Mouse (Mus musculus) MEL (cell line): ENCODE data around the gene Hira. TPM values are rescaled to one million over a fixed set of nuclear protein-coding genes. Genes with fewer than 3 reads are reported as not detected.

Source experiments
- DNase-seq: peaks from one replicate; pipeline ENCODE4 v3.0.0; 2011; ENCODE audit warnings: low read depth, low spot score
- H3K27ac ChIP-seq: 2 replicates; pipeline ENCODE4 v1.5.1; 2012; ENCODE audit warnings: low read depth, mild to moderate bottlenecking, control low read depth, low read length, moderate library complexity; ENCODE audit not compliant: control insufficient read depth
- H3K27me3 ChIP-seq, 2 experiments: fragments of 150-350 bp in 1 of 2; sonication (generic) in 1 of 2; 2 replicates each; pipeline ENCODE4 v1.6.1; 2012; ENCODE audit warnings: low read length in 2 of 2, mild to moderate bottlenecking in 2 of 2, improper control_type of control experiment in 1 of 2, moderate library complexity in 1 of 2; ENCODE audit not compliant: insufficient read depth in 2 of 2, control insufficient read depth in 1 of 2
- H3K36me3 ChIP-seq, 2 experiments: 2 replicates each; pipeline ENCODE4 v1.6.1; 2012 to 2014; ENCODE audit warnings: low read length in 2 of 2, improper control_type of control experiment in 1 of 2, inconsistent platforms in 1 of 2, mild to moderate bottlenecking in 1 of 2; ENCODE audit not compliant: insufficient read depth in 2 of 2, control insufficient read depth in 1 of 2
- H3K4me1 ChIP-seq, 2 experiments: fragments of 150-350 bp in 1 of 2; sonication (generic) in 1 of 2; 2 replicates each; pipeline ENCODE4 v1.6.1; 2012; ENCODE audit warnings: low read length in 2 of 2, improper control_type of control experiment in 1 of 2, mild to moderate bottlenecking in 1 of 2; ENCODE audit not compliant: insufficient read depth in 2 of 2, control insufficient read depth in 1 of 2
- H3K4me3 ChIP-seq, 2 experiments: fragments of 150-350 bp in 1 of 2; sonication (generic) in 1 of 2; 2 replicates each; pipeline ENCODE4 v1.5.1; 2012; ENCODE audit warnings: low read depth in 2 of 2, low read length in 2 of 2, mild to moderate bottlenecking in 2 of 2, moderate library complexity in 2 of 2, control low read depth in 1 of 2, improper control_type of control experiment in 1 of 2; ENCODE audit not compliant: control insufficient read depth in 1 of 2, insufficient read depth in 1 of 2
- H3K79me2 ChIP-seq: 2 replicates; pipeline ENCODE4 v1.6.1; 2012; ENCODE audit warnings: mild to moderate bottlenecking, low read length, moderate library complexity; ENCODE audit not compliant: control insufficient read depth, poor library complexity, insufficient read depth
- H3K9ac ChIP-seq: 2 replicates; pipeline ENCODE4 v1.6.1; 2012; ENCODE audit warnings: low read depth, mild to moderate bottlenecking, control low read depth, low read length, moderate library complexity; ENCODE audit not compliant: control insufficient read depth, poor library complexity, severe bottlenecking
- H3K9me3 ChIP-seq: fragments of 150-350 bp; sonication (generic); replicated peaks from 2 replicates; pipeline ENCODE4 v1.6.1; 2012; ENCODE audit warnings: mild to moderate bottlenecking, low read length, improper control_type of control experiment, moderate library complexity; ENCODE audit not compliant: insufficient read depth
- BHLHE40 ChIP-seq: IDR thresholded peaks from 2 replicates; pipeline ENCODE4 v1.6.1; 2012; ENCODE audit warnings: low read depth, mild to moderate bottlenecking, inconsistent platforms, low read length, improper control_type of control experiment, borderline replicate concordance
- CHD1 ChIP-seq: IDR thresholded peaks from 2 replicates; pipeline ENCODE4 v1.6.1; 2012; ENCODE audit warnings: low read depth, mild to moderate bottlenecking, inconsistent platforms, low read length, improper control_type of control experiment
- CHD2 ChIP-seq: IDR thresholded peaks from 2 replicates; pipeline ENCODE4 v1.6.1; 2011; ENCODE audit warnings: low read length, improper control_type of control experiment
- CTCF ChIP-seq, 3 experiments: IDR thresholded peaks in 2 of 3; conservative IDR thresholded peaks in 1 of 3; 2 replicates each; pipeline ENCODE4 v1.5.1; 2011 to 2012; ENCODE audit warnings: low read length in 3 of 3, low read depth in 2 of 3, mild to moderate bottlenecking in 2 of 3, improper control_type of control experiment in 1 of 3, inconsistent platforms in 1 of 3, mixed read lengths in 1 of 3, moderate library complexity in 1 of 3; ENCODE audit not compliant: control insufficient read depth in 1 of 3, insufficient read depth in 1 of 3, poor library complexity in 1 of 3, severe bottlenecking in 1 of 3
- EP300 ChIP-seq, 2 experiments: IDR thresholded peaks; 2 replicates each; pipeline ENCODE4 v1.6.1; 2011; ENCODE audit warnings: improper control_type of control experiment in 2 of 2, low read length in 2 of 2, low read depth in 1 of 2, mild to moderate bottlenecking in 1 of 2
- GABPA ChIP-seq: IDR thresholded peaks from 2 replicates; pipeline ENCODE4 v1.6.1; 2012; ENCODE audit warnings: low read depth, mild to moderate bottlenecking, inconsistent platforms, low read length, improper control_type of control experiment, moderate library complexity
- JUND ChIP-seq: IDR thresholded peaks from 2 replicates; pipeline ENCODE4 v1.6.1; 2011; ENCODE audit warnings: low read depth, mild to moderate bottlenecking, improper control_type of control experiment, low read length
- MXI1 ChIP-seq: IDR thresholded peaks from 2 replicates; pipeline ENCODE4 v1.6.1; 2011; ENCODE audit warnings: mild to moderate bottlenecking, low read depth, low read length, improper control_type of control experiment
- NELFE ChIP-seq: IDR thresholded peaks from 2 replicates; pipeline ENCODE4 v1.6.1; 2011; ENCODE audit warnings: low read depth, low read length, improper control_type of control experiment
- NRF1 ChIP-seq: IDR thresholded peaks from 2 replicates; pipeline ENCODE4 v1.6.1; 2014; ENCODE audit warnings: low read depth, mild to moderate bottlenecking, inconsistent platforms, low read length, improper control_type of control experiment, moderate library complexity; ENCODE audit not compliant: poor library complexity, insufficient read depth, severe bottlenecking
- POLR2A ChIP-seq, 2 experiments: IDR thresholded peaks; 2 replicates each; pipeline ENCODE4 v1.6.1; 2011 to 2012; ENCODE audit warnings: low read length in 2 of 2, mild to moderate bottlenecking in 2 of 2, control low read depth in 1 of 2, improper control_type of control experiment in 1 of 2, low read depth in 1 of 2, moderate library complexity in 1 of 2; ENCODE audit not compliant: control insufficient read depth in 1 of 2, insufficient read depth in 1 of 2, poor library complexity in 1 of 2
- RAD21 ChIP-seq: IDR thresholded peaks from 2 replicates; pipeline ENCODE4 v1.6.1; 2011; ENCODE audit warnings: mild to moderate bottlenecking, low read depth, low read length, improper control_type of control experiment
- SMC3 ChIP-seq: IDR thresholded peaks from 2 replicates; pipeline ENCODE4 v1.6.1; 2011; ENCODE audit warnings: low read depth, low read length, improper control_type of control experiment
- TCF12 ChIP-seq: IDR thresholded peaks from 2 replicates; pipeline ENCODE4 v1.6.1; 2014; ENCODE audit warnings: low read depth, mild to moderate bottlenecking, inconsistent platforms, low read length, improper control_type of control experiment, moderate library complexity
- USF1 ChIP-seq: IDR thresholded peaks from 2 replicates; pipeline ENCODE4 v1.6.1; 2014; ENCODE audit warnings: low read depth, mild to moderate bottlenecking, inconsistent platforms, low read length, improper control_type of control experiment, moderate library complexity
- USF2 ChIP-seq, 2 experiments: IDR thresholded peaks; 2 replicates each; pipeline ENCODE4 v1.6.1; 2011 to 2012; ENCODE audit warnings: improper control_type of control experiment in 2 of 2, low read length in 2 of 2, borderline replicate concordance in 1 of 2, inconsistent platforms in 1 of 2, low read depth in 1 of 2, mild to moderate bottlenecking in 1 of 2; ENCODE audit not compliant: insufficient read depth in 1 of 2
- ZMIZ1 ChIP-seq: IDR thresholded peaks from 2 replicates; pipeline ENCODE4 v1.6.1; 2012; ENCODE audit warnings: low read depth, mild to moderate bottlenecking, inconsistent platforms, low read length, improper control_type of control experiment, moderate library complexity
- polyA plus RNA-seq, 2 experiments: library from polyadenylated mRNA; stranded (reverse) in 1 of 2; unstranded in 1 of 2; fragments of >175 nt in 1 of 2; fragments of >200 nt in 1 of 2; gene quantifications; 2 replicates each; pipeline versions ENCODE4 v1.2.1 to v1.2.4; 2012; ENCODE audit warnings: low replicate concordance in 2 of 2, low read depth in 1 of 2; ENCODE audit not compliant: insufficient read length in 2 of 2, insufficient read depth in 1 of 2, missing spikeins in 1 of 2
- total RNA-seq: library from RNA; depleted of rRNA; stranded (reverse); fragments of 300-350 nt; gene quantifications from 2 replicates; pipeline ENCODE4 v1.2.3, GENCODE M21; 2012

Gene Hira
- total and polyA plus RNA-seq, 3 experiments, result 40.9 to 203 TPM; not detected in 1

- Histone ChIP-seq H3K9me3 (no peaks in the 10 kb centered on the region), H3K4me3 (no peak overlapping the region), H3K27me3 (no peaks in the 10 kb centered on the region), H3K79me2 (no peaks in the 10 kb centered on the region), H3K4me1 (no peaks in the 10 kb centered on the region), H3K27ac (no peak overlapping the region), H3K9ac (no peak overlapping the region), H3K36me3 (peaks cover 0 to 45% of the 10 kb centered on the region in 2 experiments; a peak in 2 of 4 replicates)
- TF ChIP-seq CHD1 (no peak), USF1 (no peak), RAD21 (no peak), NELFE (no peak), EP300 (IDR thresholded peaks at IDR 0.05; ENCODE audit: low read depth in 1 of 2, low read length in 2 of 2) (no peak), MXI1 (no peak), BHLHE40 (no peak)
- DNase-seq, result no peak
Observed at GRCm38 (mm10) chr16:18952813-18953212, 76.0 kb downstream of the Hira start.

- H3K9ac ChIP-seq, result no peak overlapping the region
- H3K27ac ChIP-seq, result no peak overlapping the region
- TF ChIP-seq CTCF (IDR thresholded peaks at IDR 0.05 in 2 of 3, conservative IDR thresholded peaks at IDR 0.05 in 1 of 3; ENCODE audit: control insufficient read depth in 1 of 3, insufficient read depth in 1 of 3, low read depth in 2 of 3, low read length in 3 of 3, poor library complexity in 1 of 3, severe bottlenecking in 1 of 3) (no peak), TCF12 (no peak), POLR2A (IDR thresholded peaks at IDR 0.05; ENCODE audit: control insufficient read depth in 1 of 2, insufficient read depth in 1 of 2, low read depth in 1 of 2, low read length in 2 of 2, poor library complexity in 1 of 2) (no peak), CHD2 (no peak), NRF1 (no peak), ZMIZ1 (no peak), BHLHE40 (no peak), RAD21 (no peak), JUND (no peak), GABPA (no peak), SMC3 (no peak), USF2 (IDR thresholded peaks at IDR 0.05; ENCODE audit: borderline replicate concordance in 1 of 2, insufficient read depth in 1 of 2, low read depth in 1 of 2, low read length in 2 of 2) (no peak)
- DNase-seq, result no peak
- no peaks in the 10 kb centered on the region for H3K4me1 ChIP-seq
- H3K79me2 ChIP-seq, result no peaks in the 10 kb centered on the region
- H3K9me3 ChIP-seq, result no peaks in the 10 kb centered on the region
- H3K27me3 ChIP-seq, result no peaks in the 10 kb centered on the region
- H3K36me3 ChIP-seq, result peaks cover 0 to 43% of the 10 kb centered on the region in 2 experiments; a peak in 2 of 4 replicates
- no peak overlapping the region for H3K4me3 ChIP-seq
Observed at GRCm38 (mm10) chr16:18955070-18955469, 78.2 kb downstream of the Hira start.
